Mouse (Mus musculus) small intestine, adult 2 months (tissue): ENCODE data around the gene Traf3ip3. TPM values are rescaled to one million over a fixed set of nuclear protein-coding genes. Genes with fewer than 3 reads are reported as not detected.

Experiments
- H3K27ac ChIP-seq: fragments of 200-500 bp; 2 replicates; pipeline ENCODE4 v1.5.1; 2012; ENCODE audit warnings: low read depth, low read length, control low read depth, inconsistent platforms; ENCODE audit not compliant: insufficient read depth
- H3K27me3 ChIP-seq: fragments of 200-500 bp; 2 replicates; pipeline ENCODE4 v1.6.1; 2012; ENCODE audit warnings: mild to moderate bottlenecking, moderate library complexity, low read length, inconsistent platforms; ENCODE audit not compliant: control insufficient read depth, insufficient read depth
- H3K36me3 ChIP-seq: fragments of 200-500 bp; 2 replicates; pipeline ENCODE4 v1.6.1; 2012; ENCODE audit warnings: mild to moderate bottlenecking, low read length, control low read depth, inconsistent platforms; ENCODE audit not compliant: control insufficient read depth, insufficient read depth
- H3K4me1 ChIP-seq: fragments of 200-500 bp; 2 replicates; pipeline ENCODE4 v1.6.1; 2012; ENCODE audit warnings: low read length, inconsistent platforms, mixed read lengths; ENCODE audit not compliant: control insufficient read depth, insufficient read depth, insufficient read length
- H3K4me3 ChIP-seq: fragments of 200-500 bp; 2 replicates; pipeline ENCODE4 v1.5.1; 2012; ENCODE audit warnings: low read depth, mild to moderate bottlenecking, control low read depth, inconsistent platforms, low read length, moderate library complexity
- CTCF ChIP-seq: fragments of 200-500 bp; IDR thresholded peaks from 2 replicates; pipeline ENCODE4 v1.5.1; 2012; ENCODE audit warnings: low read depth, mild to moderate bottlenecking, control low read depth, inconsistent platforms, low read length, moderate library complexity, mixed read lengths; ENCODE audit not compliant: insufficient replicate concordance, insufficient read length; ENCODE audit errors: extremely low read depth
- POLR2A ChIP-seq: fragments of 200-500 bp; IDR thresholded peaks from 2 replicates; pipeline ENCODE4 v1.6.1; 2012; ENCODE audit warnings: low read depth, mild to moderate bottlenecking, control low read depth, inconsistent platforms, low read length, moderate library complexity
- WGBS: fragments of 180-500 bp; shearing (Covaris S2); methylation state at CpG from one replicate; pipeline ENCODE4 v1.1.7; 2018; 5-methylcytosine and 5-hydroxymethylcytosine counted together
- polyA plus RNA-seq: library from polyadenylated mRNA; depleted of rRNA; stranded (reverse); fragments of >200 nt; gene quantifications from 2 replicates; pipeline ENCODE4 v1.2.3, GENCODE M21; 2012

The Traf3ip3 gene
- polyA plus RNA-seq, 1 experiment, result 4.6 TPM

DNA sequence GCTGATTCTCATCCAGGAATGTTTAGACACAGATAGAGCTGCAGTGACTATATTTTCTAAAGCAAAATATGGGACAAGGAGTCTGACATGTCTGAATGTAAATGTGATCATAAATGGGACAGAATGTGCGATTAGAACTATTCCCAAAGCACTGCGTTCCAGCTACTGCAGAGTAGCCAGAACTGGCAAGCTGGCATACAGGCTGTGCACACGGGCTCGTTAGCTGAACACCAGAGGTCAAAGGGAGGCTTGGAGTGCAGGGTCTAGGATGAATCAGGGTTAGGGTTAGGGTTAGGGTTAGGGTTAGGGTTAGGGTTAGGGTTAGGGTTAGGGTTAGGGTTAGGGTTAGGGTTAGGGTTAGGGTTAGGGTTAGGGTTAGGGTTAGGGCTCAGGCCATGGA lies 26.0 kb upstream of the Traf3ip3 start:
- Histone ChIP-seq H3K27me3 (no peaks in the 10 kb centered on the region), H3K27ac (no peak overlapping the region), H3K36me3 (no peaks in the 10 kb centered on the region), H3K4me3 (no peak overlapping the region), H3K4me1 (0 out of 2 replicates have a peak, but pooled peaks cover 2% of the 10 kb centered on the region)
- TF ChIP-seq CTCF, result no peak
- no peak for TF ChIP-seq POLR2A
- WGBS, result 92% methylated on average over 4 of the region's 4 CpGs

DNA sequence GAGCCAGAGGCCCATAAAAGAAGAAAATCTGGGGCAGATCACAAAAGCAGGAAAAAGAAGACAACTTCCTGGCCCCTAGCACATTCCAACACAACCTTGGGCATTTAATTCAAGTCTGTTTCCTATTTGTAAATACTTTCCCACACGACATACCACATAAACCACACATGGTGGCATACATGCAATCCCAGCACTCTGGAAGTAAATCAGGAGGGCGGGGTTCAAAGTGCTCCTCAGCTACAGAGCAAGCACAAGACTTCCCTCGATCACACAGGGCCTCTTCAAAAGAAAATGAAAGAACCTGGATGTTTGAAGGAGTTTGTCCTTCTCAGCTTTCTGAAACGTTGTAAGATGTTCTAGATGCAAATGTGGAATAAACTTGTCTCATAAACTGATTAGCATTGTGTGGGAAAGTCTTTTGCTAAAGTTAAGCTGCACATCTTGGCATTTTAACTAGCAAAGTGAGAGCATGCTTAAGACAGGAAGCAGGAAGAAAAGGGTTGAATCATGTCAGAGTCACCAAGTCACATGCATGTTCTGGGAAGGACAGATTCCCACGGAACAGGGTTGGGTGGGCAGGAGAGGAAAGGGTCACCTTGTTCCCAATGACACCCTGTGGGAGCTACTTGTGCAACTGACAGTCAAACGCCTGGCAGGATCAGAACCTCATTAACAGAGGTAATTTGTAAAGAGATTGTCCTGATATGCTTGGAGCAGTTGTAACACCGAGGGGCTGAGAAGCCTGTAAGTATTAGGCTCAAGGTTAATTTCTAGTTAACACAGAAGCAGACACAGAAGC lies 25.4 kb upstream of the Traf3ip3 start:
- H3K27ac ChIP-seq, result no peak overlapping the region
- 23% methylated on average over 7 of the region's 7 CpGs for WGBS
- no peak for TF ChIP-seq CTCF
- no peak for TF ChIP-seq POLR2A
- no peaks in the 10 kb centered on the region for H3K27me3 ChIP-seq
- H3K36me3 ChIP-seq, result no peaks in the 10 kb centered on the region
- 0 out of 2 replicates have a peak, but pooled peaks cover 2% of the 10 kb centered on the region for H3K4me1 ChIP-seq
- H3K4me3 ChIP-seq, result no peak overlapping the region

DNA sequence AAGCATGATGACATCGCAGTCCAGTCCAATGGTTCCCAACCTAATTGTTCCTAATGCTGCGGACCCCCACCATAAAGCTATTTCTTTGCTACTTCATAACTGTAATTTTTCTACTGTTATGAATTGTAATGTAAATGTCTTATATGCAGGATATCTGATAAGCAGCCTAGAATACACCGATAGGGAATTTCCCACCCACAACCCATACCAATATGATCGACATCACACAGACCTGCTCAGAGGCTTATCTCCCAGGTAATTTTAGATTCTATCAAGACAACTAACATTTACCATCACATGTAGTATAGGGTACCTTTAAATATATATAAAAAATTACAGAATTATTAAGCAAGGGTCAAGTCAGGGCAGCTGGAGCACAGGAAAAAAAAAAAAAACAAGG lies 24.6 kb upstream of the Traf3ip3 start:
- TF ChIP-seq POLR2A, result no peak
- no peak for TF ChIP-seq CTCF
- 71% methylated on average over 4 of the region's 4 CpGs for WGBS
- Histone ChIP-seq H3K4me3 (no peak overlapping the region), H3K36me3 (no peaks in the 10 kb centered on the region), H3K27me3 (no peaks in the 10 kb centered on the region), H3K27ac (no peak overlapping the region), H3K4me1 (0 out of 2 replicates have a peak, but pooled peaks cover 2% of the 10 kb centered on the region)

DNA sequence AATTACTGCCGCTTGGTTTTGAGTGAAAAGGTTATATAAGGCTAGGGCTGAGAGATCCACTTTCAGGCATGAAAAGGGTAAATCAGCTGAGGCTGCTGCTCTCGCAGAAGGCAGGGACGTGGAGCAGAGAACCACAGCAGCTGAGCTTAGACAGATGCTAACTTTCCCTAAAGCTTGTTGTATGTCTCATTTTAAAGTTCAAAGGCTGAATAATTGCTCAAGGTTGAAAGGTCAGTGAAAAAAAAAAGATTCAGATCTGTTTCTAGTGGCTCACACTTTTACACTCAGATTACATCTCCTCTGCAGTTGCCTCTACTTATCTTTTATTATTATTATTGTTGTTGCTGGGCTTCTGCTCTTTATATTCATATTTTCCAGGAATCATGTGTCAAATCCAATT lies 24.0 kb upstream of the Traf3ip3 start:
- Histone ChIP-seq H3K27me3 (no peaks in the 10 kb centered on the region), H3K27ac (no peak overlapping the region), H3K36me3 (no peaks in the 10 kb centered on the region), H3K4me1 (0 out of 2 replicates have a peak, but pooled peaks cover 2% of the 10 kb centered on the region), H3K4me3 (no peak overlapping the region)
- TF ChIP-seq POLR2A (no peak), CTCF (no peak)
- 70% methylated on average over 3 of the region's 3 CpGs for WGBS

DNA sequence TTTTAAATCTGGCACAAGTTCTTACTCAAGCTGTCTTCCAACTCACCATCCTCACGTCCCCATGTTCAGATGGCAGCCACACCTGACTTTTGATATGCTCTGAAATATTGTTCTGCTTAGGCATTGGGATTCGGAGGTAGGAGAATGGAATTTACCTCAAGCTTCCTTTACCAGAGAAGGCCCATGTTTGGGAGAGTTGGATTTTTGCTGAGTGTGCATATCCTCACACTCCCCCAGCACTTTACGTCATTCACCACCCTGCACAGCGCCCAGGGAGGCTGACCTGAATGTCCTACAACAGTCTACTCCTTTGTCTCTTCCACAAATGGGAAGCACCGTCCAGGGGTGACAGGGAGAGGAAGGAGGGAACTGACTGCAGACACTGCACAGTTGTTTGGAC lies 18.9 kb upstream of the Traf3ip3 start:
- H3K4me3 ChIP-seq, result no peak overlapping the region
- TF ChIP-seq POLR2A (no peak), CTCF (no peak)
- H3K27me3 ChIP-seq, result no peaks in the 10 kb centered on the region
- H3K36me3 ChIP-seq, result no peaks in the 10 kb centered on the region
- H3K27ac ChIP-seq, result no peak overlapping the region
- no peaks in the 10 kb centered on the region for H3K4me1 ChIP-seq
- WGBS, result 77% methylated on average over 5 of the region's 5 CpGs

DNA sequence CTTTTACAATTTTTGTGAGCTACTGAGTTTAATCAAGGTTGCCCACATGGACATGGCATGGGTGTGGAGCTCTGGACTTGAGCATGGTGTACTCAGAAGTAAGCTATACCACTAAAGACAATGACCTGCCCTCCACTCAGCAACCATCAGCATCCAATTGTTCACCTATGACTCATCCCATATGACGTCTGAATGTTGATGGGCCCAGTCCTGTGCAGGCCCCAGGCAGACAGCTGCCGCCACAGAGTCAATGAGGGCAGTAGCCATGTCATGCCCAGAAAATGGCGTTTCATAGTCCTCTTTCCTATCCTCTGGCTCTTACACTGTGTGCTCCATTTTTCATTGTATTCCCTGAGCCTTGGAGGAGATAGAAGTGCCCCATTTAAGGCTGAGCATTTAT lies 14.5 kb upstream of the Traf3ip3 start:
- no peak for TF ChIP-seq POLR2A
- TF ChIP-seq CTCF, result no peak
- Histone ChIP-seq H3K36me3 (no peaks in the 10 kb centered on the region), H3K27me3 (no peaks in the 10 kb centered on the region), H3K27ac (no peak overlapping the region), H3K4me1 (no peaks in the 10 kb centered on the region), H3K4me3 (no peak overlapping the region)
- whole genome bisulfite sequencing, result 72% methylated on average over 3 of the region's 3 CpGs

DNA sequence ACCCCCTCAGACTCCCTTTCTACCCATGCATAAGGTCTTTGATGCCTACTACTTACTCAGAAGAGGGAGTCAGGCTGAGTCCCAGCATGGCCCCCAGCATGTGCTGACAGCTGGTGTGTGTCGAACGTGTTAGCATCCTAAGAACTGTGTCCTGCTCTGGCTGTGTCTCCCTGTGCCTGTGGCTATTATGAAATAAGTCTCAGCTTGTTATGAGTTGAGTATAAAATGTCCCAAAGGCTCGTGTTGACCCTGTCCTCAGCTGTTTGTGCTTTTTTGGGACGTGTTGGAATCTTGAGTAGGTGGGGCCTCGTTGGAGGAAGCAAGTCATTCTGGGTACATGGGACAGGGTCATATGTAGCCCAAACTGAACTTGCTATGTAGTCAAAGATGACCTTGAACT lies 12.6 kb upstream of the Traf3ip3 start:
- TF ChIP-seq CTCF (no peak), POLR2A (no peak)

More for the DNA sequence above, 12.6 kb upstream of the Traf3ip3 start:
- H3K4me1 ChIP-seq, result no peaks in the 10 kb centered on the region
- no peak overlapping the region for H3K4me3 ChIP-seq
- H3K27me3 ChIP-seq, result no peaks in the 10 kb centered on the region
- WGBS, result 75% methylated on average over 5 of the region's 5 CpGs
- H3K27ac ChIP-seq, result no peak overlapping the region
- no peaks in the 10 kb centered on the region for H3K36me3 ChIP-seq
